Mouse (Mus musculus): Measurements from ENCODE around the gene Hnf4a.
A peak's percentile ranks its signal among the peaks of the same experiment; 100 is the strongest.

Hnf4a gene

DNA sequence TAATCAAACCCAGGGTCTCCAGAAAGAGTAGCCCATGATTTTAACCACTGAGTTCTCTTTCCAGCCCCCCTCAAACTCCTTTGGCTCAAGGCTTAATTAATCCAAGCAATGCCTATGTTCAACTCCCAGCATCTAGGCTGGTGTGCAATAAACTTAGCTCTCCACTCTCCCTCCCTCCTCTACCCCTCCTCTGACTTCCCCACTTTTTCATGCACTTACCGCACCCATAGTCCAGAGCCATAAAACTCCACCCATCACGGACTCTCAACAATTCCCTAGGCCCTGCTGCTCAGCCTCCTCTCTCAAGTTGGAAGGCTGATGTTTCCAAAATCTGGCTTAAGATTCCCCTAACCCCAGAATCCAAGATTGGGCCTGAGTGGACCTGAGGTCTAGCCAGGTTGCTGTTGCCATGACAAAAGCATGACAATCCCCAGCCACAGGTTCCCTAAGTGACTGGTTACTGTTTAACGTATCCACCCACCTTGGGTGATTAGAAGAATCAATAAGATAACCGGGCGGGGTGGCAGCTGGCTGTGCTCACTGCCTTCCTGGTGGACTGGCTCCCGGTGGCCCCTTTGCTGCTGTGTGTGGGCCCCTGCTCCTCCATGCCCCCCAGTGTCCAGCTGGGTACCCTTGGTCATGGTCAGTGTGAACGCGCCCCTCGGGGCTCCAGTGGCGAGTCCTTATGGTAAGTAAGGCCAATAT is at the start of gene Hnf4a:
TSS of gene Hnf4a (plus strand) at position 509 of the 705 bp plus-strand sequence.
- no peak for DNase-seq

DNA sequence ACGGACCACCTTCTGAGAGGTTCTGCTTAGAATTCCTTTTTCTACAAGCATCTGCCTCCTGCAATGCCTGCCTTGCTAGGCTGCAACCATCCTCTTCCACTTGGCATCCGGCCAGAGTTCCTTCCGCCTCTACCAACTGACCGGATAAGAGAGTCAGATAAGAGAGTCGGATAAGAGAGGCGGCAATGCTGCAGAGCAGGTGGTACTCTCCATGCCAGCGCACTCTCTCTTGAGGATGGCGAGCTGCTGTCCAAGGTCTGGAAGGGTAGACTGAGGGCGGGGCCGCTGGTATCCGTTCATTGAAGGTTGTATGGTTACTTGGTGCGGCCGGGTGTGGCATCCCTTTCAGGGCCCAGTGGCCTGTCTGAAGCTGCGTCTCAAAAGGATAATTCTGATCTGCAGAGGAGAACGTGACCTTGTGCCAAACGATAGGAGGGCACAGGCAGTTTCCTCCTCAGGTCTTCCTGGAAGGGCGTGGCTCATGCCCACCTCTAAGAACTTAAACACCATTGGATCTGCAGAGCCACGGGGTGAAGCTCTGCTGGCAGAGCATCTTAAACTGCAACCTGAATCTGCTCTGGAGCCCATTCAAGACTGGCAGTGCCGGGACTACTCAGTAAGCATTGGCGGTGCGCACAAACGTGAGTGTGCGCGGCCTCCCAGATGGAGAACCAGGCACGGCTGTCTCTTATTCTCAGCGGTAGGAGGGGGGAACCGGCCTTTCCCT is 47.9 kb upstream of the Hnf4a start:
- DNase-seq: peak; percentile 60

GRCm38 (mm10) chr2:163459380-163459779 is 47.2 kb upstream of the Hnf4a start:
- peak; percentile 25 for DNase-seq

GRCm38 (mm10) chr2:163460622-163461021 is 46.0 kb upstream of the Hnf4a start:
- DNase-seq: peak; percentile 5

- peak; percentile 4 for DNase-seq
These were observed 45.3 kb upstream of the Hnf4a start for GRCm38 (mm10) chr2:163461307-163461706.

- no peak for DNase-seq
These were observed 44.2 kb upstream of the Hnf4a start for GRCm38 (mm10) chr2:163462386-163462785.

DNA sequence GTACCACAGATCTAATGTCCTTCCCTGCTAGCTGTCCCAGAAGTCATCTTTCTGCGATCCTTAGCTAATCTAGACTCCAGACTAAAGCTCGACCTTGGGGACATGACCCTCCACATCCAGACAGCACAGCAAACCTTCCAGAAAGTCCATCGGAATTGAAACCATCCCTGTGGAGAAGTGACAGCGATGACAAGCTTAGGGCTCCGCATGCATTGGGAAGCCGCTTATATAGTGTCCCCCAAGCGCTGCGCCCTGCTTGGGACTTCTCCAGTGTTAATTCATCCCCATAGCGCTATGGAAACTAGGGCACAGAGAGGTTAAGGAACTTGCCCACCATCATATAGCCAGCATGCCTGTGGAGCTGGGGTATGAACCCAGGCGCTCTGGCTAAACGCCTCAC is 43.8 kb upstream of the Hnf4a start:
- peak; percentile 7 for DNase-seq

DNA sequence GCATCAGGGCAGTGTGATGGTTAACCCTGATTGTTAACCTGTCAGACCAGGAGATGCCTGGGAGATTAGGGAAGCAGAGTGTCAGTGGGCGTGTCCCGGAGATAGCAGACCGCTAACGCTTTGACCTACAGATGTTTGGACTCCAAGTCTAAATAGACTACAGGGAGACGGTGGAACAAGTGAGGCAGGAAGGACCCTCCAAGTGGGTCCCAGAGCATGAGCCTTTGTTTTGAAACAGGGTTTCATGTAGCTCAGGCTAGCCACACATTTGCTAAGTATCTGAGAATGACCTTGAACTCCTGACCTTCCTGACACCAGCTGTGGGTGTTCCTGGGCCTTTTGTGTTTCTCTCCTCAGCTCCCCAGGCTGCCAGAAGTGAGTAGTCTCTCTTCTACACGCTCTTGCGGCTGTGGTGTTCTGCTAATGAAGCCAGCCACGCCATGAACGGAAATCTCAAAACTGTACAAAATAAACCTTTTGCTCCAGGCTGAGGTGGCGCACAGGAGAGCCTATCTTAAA is 43.3 kb upstream of the Hnf4a start:
- peak; percentile 5 for DNase-seq

DNA sequence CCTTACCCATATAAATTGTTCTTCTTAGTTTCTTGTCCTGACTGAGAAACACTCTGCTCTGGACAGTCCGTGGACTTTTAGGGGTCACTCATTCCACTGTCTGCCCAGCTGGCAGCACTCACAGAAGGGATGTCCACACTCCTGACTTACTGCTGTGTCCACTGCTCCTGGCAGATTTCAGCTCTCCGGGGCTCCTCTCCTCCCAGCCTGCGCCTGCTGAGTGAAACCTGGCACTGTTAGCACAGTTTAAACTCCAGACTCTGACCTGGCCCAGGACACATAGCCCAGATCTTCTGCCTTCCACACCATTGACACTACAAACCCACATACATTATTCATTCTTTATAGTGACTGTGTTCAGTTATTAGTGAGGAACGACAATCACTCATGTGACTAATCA is 42.6 kb upstream of the Hnf4a start:
- peak; percentile 51 for DNase-seq

DNA sequence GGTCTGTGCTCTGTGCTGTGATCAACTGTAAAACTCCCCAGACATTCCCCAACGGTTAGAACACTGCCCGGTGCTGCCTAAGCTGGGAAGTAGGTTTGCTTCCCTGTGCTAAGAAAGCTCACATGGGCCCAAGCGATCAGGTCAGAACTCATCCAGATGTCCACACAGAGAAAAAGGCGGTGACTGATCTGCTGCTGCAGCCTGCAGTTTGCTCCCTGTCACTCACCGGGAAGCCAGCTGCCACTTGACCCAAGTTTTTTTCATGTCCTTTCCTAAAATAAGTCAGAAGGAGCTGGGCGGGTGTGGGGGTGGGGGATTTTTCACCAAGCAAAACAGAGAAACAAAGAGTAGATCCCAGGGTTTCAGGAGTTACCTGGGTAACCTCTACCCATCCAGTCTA is 42.0 kb upstream of the Hnf4a start:
- no peak for DNase-seq

DNA sequence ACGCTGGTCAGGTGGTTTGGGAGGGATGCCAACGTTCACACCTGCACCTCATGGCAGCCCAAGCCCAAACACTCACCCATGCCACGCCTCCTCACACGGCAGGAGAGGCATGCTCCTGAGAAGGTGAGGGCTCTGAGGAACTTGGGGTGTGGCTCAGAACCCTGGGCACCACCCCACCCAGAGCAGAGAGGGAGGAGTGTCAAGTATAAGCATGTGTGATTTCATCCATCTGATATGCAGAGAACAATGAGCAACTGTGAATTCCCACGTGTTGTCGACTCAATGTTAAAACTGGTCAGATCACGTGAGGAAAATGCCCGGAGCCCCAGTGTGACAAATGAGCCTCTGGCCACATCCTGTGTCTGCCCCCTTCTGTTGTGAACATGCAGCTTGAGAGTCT is 39.8 kb upstream of the Hnf4a start:
- DNase-seq: peak; percentile 6

DNA sequence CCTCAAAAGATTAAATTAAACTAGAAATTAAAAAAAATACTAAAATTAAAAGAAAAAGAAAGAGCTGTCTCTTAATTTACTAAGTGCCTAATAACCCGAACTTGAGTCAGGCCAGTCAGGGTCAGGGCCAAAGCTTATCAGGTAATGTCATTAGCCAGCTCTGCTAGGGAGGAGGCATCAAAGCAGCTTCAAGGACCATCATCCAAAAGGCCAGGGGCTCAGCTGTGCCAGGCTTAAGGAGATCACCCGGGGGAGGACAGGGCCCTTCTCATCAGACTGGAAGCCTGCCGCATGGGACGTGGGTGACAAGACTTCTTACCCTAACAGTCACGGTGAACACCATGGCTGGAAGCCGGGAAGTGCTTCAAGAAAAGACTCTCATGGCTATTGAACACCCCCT is 39.0 kb upstream of the Hnf4a start:
- peak; percentile 7 for DNase-seq

DNA sequence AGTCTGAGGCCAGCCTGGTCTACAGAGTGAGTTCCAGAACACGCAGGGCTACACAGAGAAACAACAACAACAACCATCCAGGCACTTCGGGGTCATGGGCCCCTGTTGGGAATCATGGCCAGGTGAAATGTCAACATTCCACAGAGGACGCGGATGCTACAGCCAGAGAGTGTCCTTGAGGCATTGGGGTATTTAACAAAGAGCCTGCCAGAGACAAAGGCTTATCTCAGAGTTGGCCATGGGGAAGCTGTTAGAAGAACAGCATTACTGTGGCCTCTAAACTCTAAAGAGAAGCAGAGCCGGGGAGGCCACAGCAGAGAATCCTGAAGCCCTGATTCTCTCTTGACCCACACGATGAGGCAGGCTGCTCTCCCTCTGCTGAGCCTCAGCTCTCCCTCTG is 37.7 kb upstream of the Hnf4a start:
- peak; percentile 5 for DNase-seq

GRCm38 (mm10) chr2:163469711-163470110 is 36.9 kb upstream of the Hnf4a start:
- peak; percentile 16 for DNase-seq

DNA sequence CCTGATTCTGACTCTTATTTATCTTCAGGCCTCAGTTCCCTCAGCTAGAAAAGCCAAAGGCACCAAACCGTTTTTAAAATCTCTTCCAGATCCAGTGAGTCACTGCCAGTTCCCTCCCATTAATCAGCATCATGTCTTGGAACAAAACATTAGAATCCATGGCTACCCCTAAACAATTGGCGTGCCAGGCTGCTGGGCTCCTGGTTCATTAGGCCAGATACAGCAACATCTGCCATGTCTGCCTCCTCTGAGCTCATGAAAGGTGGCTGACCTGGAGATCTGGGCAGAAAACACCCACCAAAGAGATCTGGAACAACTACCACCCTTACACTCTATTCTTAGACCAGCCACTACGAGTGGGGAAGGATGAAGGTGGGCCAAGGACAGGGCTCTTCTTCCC is 35.5 kb upstream of the Hnf4a start:
- peak; percentile 28 for DNase-seq

GRCm38 (mm10) chr2:163471710-163472465 is 34.7 kb upstream of the Hnf4a start:
- no peak for DNase-seq

DNA sequence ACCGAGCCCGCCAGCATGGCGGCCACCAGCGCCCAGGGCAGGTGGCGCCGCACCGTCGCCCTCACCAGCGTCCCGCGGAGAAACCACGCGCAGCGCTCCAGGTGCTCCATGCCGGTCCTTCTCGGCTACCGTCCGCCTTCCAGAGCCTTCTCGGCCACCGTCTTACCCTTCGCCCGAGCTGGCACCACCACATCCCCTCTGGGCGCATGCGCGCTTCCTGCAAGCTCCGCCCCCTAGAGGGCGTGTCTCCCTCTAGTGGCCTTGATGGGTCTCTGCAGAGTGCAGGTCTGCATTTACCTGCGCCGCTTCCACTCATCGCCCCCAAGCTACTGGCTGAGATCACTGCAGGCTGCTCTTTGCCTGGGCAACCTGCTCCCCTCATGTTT is 34.1 kb upstream of the Hnf4a start, which contains the start of gene Fitm2:
TSS of gene Fitm2 (minus strand) at position 164 of the 386 bp plus-strand sequence.
- peak; percentile 94 for DNase-seq

DNA sequence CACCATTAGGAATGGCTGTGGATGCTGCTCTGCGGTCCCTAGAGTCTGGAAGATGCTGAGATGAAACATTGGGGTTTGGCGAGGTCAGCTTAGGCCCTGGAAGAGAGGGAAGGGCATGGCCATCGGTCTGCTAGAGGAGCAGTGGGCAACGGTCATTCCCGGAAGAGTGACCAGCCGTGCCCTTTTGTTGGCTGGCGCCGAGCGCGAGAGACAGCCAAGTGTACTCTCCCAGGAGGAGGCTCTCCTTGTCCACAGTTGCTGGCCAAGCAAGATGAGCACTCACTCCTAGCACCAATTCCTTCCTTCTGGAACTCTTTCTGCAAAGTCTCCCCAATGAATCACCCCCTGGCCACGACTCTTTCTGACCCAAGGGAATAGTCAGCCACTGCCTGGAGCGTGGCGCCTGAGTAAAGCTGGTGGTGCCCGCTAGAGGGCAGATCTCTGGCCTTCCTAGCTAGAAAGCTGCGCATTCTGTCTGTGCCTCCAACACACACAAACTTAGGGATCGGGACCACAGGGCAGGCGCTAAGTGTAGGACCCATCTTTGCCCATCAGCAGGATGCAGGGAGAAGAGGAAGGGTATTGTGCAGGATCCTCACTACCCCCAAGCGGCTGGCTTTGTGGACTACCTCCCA is 26.3 kb upstream of the Hnf4a start:
- no peak for DNase-seq

DNA sequence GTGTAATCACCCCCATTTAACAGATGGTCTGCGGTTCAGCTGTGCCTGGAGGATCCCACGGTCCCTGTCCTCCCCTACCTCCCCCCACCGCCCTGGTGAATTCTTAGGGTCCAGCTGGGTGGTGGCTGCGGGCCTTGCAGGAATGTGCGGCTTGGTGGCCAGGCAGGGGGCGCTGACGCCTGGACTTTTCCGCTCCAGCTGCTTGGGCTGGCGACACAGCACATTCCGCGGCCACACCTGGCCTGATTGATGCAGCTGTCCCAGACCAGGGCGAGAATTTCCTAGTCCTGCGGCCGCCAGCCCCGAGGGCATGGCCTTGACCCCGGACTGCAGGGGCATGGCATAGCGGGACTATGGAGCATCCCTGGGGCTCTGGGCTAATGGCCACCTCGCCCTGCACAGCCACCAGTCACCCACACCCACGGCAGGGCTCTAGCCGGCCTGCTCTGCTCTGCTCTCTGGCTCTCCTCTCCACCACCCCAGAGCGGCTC is 25.0 kb upstream of the Hnf4a start:
- no peak for DNase-seq

DNA sequence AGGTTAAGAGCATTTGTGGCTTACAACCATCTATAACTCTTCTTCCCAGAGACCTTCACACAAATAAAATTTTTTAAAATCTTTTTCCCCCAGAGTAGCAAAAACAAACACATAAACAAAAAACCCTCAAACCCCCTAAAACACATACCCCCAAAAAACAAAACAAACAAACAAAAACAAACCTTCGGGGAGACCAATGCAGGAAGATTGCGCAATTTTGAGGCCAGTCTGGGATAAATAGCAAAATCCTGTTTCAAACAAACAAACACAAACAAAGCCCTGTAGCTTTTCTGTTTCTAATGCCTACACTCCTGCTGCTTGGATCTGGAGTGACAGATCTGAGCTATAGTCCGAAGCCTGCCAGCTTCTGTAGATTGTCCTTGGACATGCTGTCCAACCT is 19.2 kb upstream of the Hnf4a start:
- DNase-seq: no peak

DNA sequence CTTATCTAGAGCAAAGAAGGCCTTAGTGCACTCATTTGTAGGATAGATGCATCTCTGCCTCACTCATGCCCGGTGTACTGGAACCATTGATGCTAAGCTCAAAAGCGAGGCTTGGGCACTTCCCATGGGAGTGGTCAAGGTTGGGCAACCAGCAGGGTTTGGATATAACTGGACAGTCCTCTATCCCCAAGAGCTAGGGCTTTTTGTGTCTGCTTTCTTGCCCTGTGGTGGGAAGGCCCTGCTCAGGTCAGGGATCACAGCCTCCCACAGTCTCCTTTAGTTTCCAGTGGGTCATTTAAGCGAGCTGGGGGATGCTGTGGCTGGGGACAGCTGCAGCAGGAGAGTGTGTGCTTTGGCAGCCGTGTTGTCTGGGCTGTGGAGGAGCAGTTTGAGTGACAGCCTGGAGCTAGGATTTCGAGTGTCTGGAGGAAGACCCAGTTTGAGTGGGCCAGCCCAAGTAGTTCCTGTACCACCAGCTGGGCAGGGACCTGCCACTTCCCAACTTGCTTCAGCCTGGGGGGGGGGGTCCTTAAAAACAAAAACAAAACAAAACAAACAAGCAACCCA is 16.8 kb upstream of the Hnf4a start:
- no peak for DNase-seq

- no peak for DNase-seq
These were observed 16.0 kb upstream of the Hnf4a start for GRCm38 (mm10) chr2:163490656-163491055.
